ENCODE assay signal across 11 mouse cellular contexts in the genomic region with DNA sequence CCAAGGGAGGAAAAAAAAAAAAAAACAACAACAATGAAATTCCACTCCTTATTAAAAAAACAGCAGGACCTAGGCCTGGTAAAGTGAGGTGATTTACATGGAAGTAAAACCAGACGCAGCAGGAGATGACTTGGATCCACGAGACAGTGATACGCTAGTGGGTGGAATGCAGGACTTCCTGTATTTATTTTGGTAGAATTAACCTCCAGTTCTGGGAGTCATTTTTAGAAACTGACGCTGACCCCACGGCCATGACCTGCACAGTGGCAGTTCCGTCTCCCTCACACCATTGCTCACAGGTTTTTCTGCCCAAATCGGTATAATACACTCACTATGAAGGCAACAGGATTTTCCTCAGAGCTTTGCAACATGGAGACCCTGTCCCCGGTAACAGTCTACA. TPM values are rescaled to one million over a fixed set of nuclear protein-coding genes. Genes with fewer than 3 reads are reported as not detected.
DNase-seq lines count a peak whose midpoint lies in the region; ATAC-seq lines count a peak whose summit lies in the region.
"Had no signal": no experiment of that assay in that cellular context is flagged by ENCODE, and none has a peak within 500 bp of the region (broad histone marks: within the 10 kb centered on the region; RNA-seq: fewer than 3 reads in every experiment).

No protein-coding gene starts in this region.

- no peak overlapping the region for H3K4me3 ChIP-seq in hindbrain, embryonic 16.5 days (ENCODE audit: low read length)
- H3K4me3 ChIP-seq in hindbrain, embryonic 14.5 days (replicated peaks; ENCODE audit: low read length): no peak overlapping the region
- H3K4me3 ChIP-seq in brown adipose tissue, adult 24 weeks (ENCODE audit: insufficient read depth, low read depth, low read length): 0 out of 2 replicates have a peak overlapping the region, but pooled peaks have one; percentile 2
- H3K4me3 ChIP-seq in heart, embryonic 14.5 days (ENCODE audit: control insufficient read depth in 1 of 2, insufficient read depth in 1 of 2, low read depth in 1 of 2, low read length in 2 of 2): no peak overlapping the region
- no peak overlapping the region for H3K4me3 ChIP-seq in limb, embryonic 13.5 days
- H3K4me3 ChIP-seq: erythroblast, embryonic 14.5 days had no signal

- no peak overlapping the region for H3K4me2 ChIP-seq in hindbrain, embryonic 16.5 days (ENCODE audit: low read length)
- H3K4me2 ChIP-seq in hindbrain, embryonic 14.5 days (replicated peaks): no peak overlapping the region
- peak overlapping the region; percentile 45 for H3K4me2 ChIP-seq in heart, embryonic 14.5 days (ENCODE audit: low read length)
- peak overlapping the region; percentile 23; the same call in 1 of the 2 replicates for H3K4me2 ChIP-seq in limb, embryonic 13.5 days (replicated peaks)

- WGBS in hindbrain, embryonic 16.5 days: 62% methylated on average over 8 of the region's 8 CpGs
- WGBS in hindbrain, embryonic 14.5 days: 67% methylated on average over 8 of the region's 8 CpGs
- WGBS in heart, embryonic 14.5 days: 30% methylated on average over 8 of the region's 8 CpGs
- 28% methylated on average over 8 of the region's 8 CpGs for WGBS in limb, embryonic 13.5 days

- no peak overlapping the region for H3K9ac ChIP-seq in hindbrain, embryonic 16.5 days (ENCODE audit: low read depth, low read length)
- H3K9ac ChIP-seq in hindbrain, embryonic 14.5 days: no peak overlapping the region
- H3K9ac ChIP-seq in heart, embryonic 14.5 days (ENCODE audit: low read length): no peak overlapping the region
- H3K9ac ChIP-seq in limb, embryonic 13.5 days: no peak overlapping the region

- ATAC-seq in hindbrain, embryonic 16.5 days: 0 out of 2 replicates have a peak, but pooled peaks have one; percentile 10
- no peak for ATAC-seq in hindbrain, embryonic 14.5 days (ENCODE audit: low FRiP score)
- ATAC-seq in heart, embryonic 14.5 days (ENCODE audit: insufficient number of reproducible peaks, insufficient read depth, low FRiP score, low read depth): no peak; the same call in 1 of the 2 replicates
- ATAC-seq in limb, embryonic 13.5 days (ENCODE audit: low FRiP score, low read depth): no peak
- ATAC-seq: intestine, embryonic 16.5 days had no signal

- H3K4me1 ChIP-seq in hindbrain, embryonic 16.5 days (ENCODE audit: control insufficient read depth, insufficient read depth, low read depth, low read length): 0 out of 2 replicates have a peak, but pooled peaks cover 3% of the 10 kb centered on the region
- H3K4me1 ChIP-seq in hindbrain, embryonic 14.5 days (replicated peaks; ENCODE audit: control insufficient read depth, insufficient read depth, low read length): 0 out of 2 replicates have a peak, but pooled peaks cover 11% of the 10 kb centered on the region
- peaks cover 33% of the 10 kb centered on the region for H3K4me1 ChIP-seq in brown adipose tissue, adult 24 weeks (ENCODE audit: control insufficient read depth, insufficient read depth, insufficient read length, low read length)
- H3K4me1 ChIP-seq in heart, embryonic 14.5 days (ENCODE audit: control insufficient read depth in 2 of 2, insufficient read depth in 2 of 2, low read length in 2 of 2): peaks cover 15 to 39% of the 10 kb centered on the region in 2 experiments
- peaks cover 53% of the 10 kb centered on the region for H3K4me1 ChIP-seq in limb, embryonic 13.5 days

- no peaks in the 10 kb centered on the region for H3K9me3 ChIP-seq in hindbrain, embryonic 16.5 days (ENCODE audit: control insufficient read depth, low read length)
- H3K9me3 ChIP-seq in hindbrain, embryonic 14.5 days (ENCODE audit: control insufficient read depth, low read length): no peaks in the 10 kb centered on the region
- no peaks in the 10 kb centered on the region for H3K9me3 ChIP-seq in heart, embryonic 14.5 days (ENCODE audit: control insufficient read depth, low read length)
- H3K9me3 ChIP-seq in limb, embryonic 13.5 days: no peaks in the 10 kb centered on the region

- no peak for DNase-seq in hindbrain, embryonic 14.5 days (ENCODE audit: low spot score)
- DNase-seq in cerebellum, postnatal 14 days: no peak
- DNase-seq in spleen, postnatal 36 days (ENCODE audit: low spot score in 2 of 2): no peak
- DNase-seq in frontal cortex, postnatal 25 days (ENCODE audit: low spot score in 2 of 2): no peak
- DNase-seq: thymus, adult 18-20 months had no signal

- H3K27ac ChIP-seq in hindbrain, embryonic 16.5 days (ENCODE audit: low read depth, low read length): no peak overlapping the region
- no peak overlapping the region for H3K27ac ChIP-seq in hindbrain, embryonic 14.5 days
- peak overlapping the region; percentile 95 for H3K27ac ChIP-seq in brown adipose tissue, adult 24 weeks (replicated peaks; ENCODE audit: low read depth, low read length)
- H3K27ac ChIP-seq in heart, embryonic 14.5 days (replicated peaks in 1 of 2; ENCODE audit: control insufficient read depth in 1 of 2, insufficient read depth in 1 of 2, low read depth in 2 of 2, low read length in 2 of 2): peak overlapping the region; percentile 48 to 50; a peak in 3 of 4 replicates
- H3K27ac ChIP-seq in limb, embryonic 13.5 days: peak overlapping the region; percentile 48; the same call in 1 of the 2 replicates

- H3K36me3 ChIP-seq in hindbrain, embryonic 16.5 days (ENCODE audit: control insufficient read depth, insufficient read depth, low read length): no peaks in the 10 kb centered on the region
- H3K36me3 ChIP-seq in hindbrain, embryonic 14.5 days (replicated peaks; ENCODE audit: control insufficient read depth, insufficient read depth): no peaks in the 10 kb centered on the region
- no peaks in the 10 kb centered on the region for H3K36me3 ChIP-seq in heart, embryonic 14.5 days (ENCODE audit: control insufficient read depth, insufficient read depth, low read length)
- no peaks in the 10 kb centered on the region; the same call in 1 of the 2 replicates for H3K36me3 ChIP-seq in limb, embryonic 13.5 days

- no peaks in the 10 kb centered on the region for H3K27me3 ChIP-seq in hindbrain, embryonic 16.5 days (replicated peaks; ENCODE audit: control insufficient read depth, insufficient read depth, low read length)
- no peaks in the 10 kb centered on the region for H3K27me3 ChIP-seq in hindbrain, embryonic 14.5 days (ENCODE audit: control insufficient read depth, insufficient read depth, low read length)
- no peaks in the 10 kb centered on the region for H3K27me3 ChIP-seq in heart, embryonic 14.5 days (ENCODE audit: control insufficient read depth, insufficient read depth, low read length)
- no peaks in the 10 kb centered on the region for H3K27me3 ChIP-seq in limb, embryonic 13.5 days

RNA-seq across cellular contexts. Expression of gene Apbb2, which starts 14.8 kb away (rescaled TPM):
- polyA plus RNA-seq in hindbrain, embryonic 16.5 days (2015; fragmentation: Nextera tagmentation; extraction: Ambion mirVana): 97.0 and 114 TPM in 2 replicates
- 113 and 123 TPM in 2 replicates for polyA plus RNA-seq in hindbrain, embryonic 14.5 days (2014; fragmentation: Nextera tagmentation; extraction: Ambion mirVana)
- 3.5 and 5.7 TPM in 2 replicates for polyA plus RNA-seq in brown adipose tissue, adult 24 weeks (2012; ENCODE audit: insufficient read depth, insufficient read length, missing spikeins)
- 30.9 and 32.9 TPM in 2 replicates for polyA plus RNA-seq in heart, embryonic 14.5 days (2014; fragmentation: Nextera tagmentation; extraction: Ambion mirVana)
- polyA plus RNA-seq in limb, embryonic 13.5 days (2015; fragmentation: Nextera tagmentation; extraction: Ambion mirVana): 60.2 and 63.9 TPM in 2 replicates

Comparison
In these comparisons a context has a peak if more than half of its experiments do, and no peak if none do; other contexts are left out.
1. H3K27ac ChIP-seq: peak in brown adipose tissue, adult 24 weeks (single experiment), heart, embryonic 14.5 days (2 of 2) and limb, embryonic 13.5 days (single experiment); none in hindbrain, embryonic 16.5 days (single experiment) and hindbrain, embryonic 14.5 days (single experiment).
2. H3K4me2 ChIP-seq: peak in heart, embryonic 14.5 days (single experiment) and limb, embryonic 13.5 days (single experiment); none in hindbrain, embryonic 16.5 days (single experiment) and hindbrain, embryonic 14.5 days (single experiment).